9 mouse cellular contexts compared by ENCODE assay signal in the genomic region with DNA sequence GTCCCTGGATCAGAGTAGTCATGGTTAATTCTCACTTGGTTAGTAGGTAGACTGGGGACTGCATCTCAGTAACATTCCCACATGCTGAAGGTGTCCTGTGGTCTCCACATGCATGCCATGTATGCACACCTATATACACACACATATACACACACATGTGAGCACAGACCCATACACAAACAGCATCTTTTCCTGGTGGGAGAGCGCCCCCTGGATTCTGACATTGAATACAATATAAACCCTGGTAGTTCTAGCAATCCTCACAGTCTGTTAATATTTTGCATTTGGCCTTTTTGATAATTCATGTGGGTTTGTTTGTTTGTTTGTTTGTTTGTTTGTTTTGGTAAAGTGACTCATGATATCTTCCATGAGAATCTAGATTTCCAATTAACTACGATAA.
A peak's percentile ranks its signal among the peaks of the same experiment; 100 is the strongest.
DNase-seq lines count a peak whose midpoint lies in the region; ATAC-seq lines count a peak whose summit lies in the region.
"Had no signal": no experiment of that assay in that cellular context is flagged by ENCODE, and none has a peak within 500 bp of the region (broad histone marks: within the 10 kb centered on the region; RNA-seq: fewer than 3 reads in every experiment).

No protein-coding gene starts in this region.

- no peaks in the 10 kb centered on the region for H3K27me3 ChIP-seq in heart, embryonic 10.5 days (ENCODE audit: insufficient read depth, poor library complexity, severe bottlenecking)
- H3K27me3 ChIP-seq in kidney, embryonic 14.5 days (ENCODE audit: control insufficient read depth, insufficient read depth, low read length): no peaks in the 10 kb centered on the region
- H3K27me3 ChIP-seq in hindbrain, embryonic 14.5 days (ENCODE audit: control insufficient read depth, insufficient read depth, low read length): no peaks in the 10 kb centered on the region
- no peaks in the 10 kb centered on the region for H3K27me3 ChIP-seq in forebrain, embryonic 11.5 days (ENCODE audit: control insufficient read depth, insufficient read depth, low read length)
- H3K27me3 ChIP-seq: limb, embryonic 15.5 days had no signal

- no peak overlapping the region for H3K27ac ChIP-seq in heart, embryonic 10.5 days
- no peak overlapping the region for H3K27ac ChIP-seq in kidney, embryonic 14.5 days (ENCODE audit: low read depth, low read length)
- H3K27ac ChIP-seq in hindbrain, embryonic 14.5 days: no peak overlapping the region
- H3K27ac ChIP-seq in forebrain, embryonic 11.5 days (ENCODE audit: low read depth, low read length): no peak overlapping the region
- H3K27ac ChIP-seq: limb, embryonic 15.5 days had no signal

- intact Hi-C loops in heart, postnatal 14 days (cut with DNase I): loop anchor here (2.0 to 10.0 kb wide), 3 partner anchors 240 to 978 kb away; no protein-coding TSS in a partner anchor

- H3K4me3 ChIP-seq in heart, embryonic 10.5 days: no peak overlapping the region
- H3K4me3 ChIP-seq in kidney, embryonic 14.5 days (ENCODE audit: low read length): no peak overlapping the region
- no peak overlapping the region for H3K4me3 ChIP-seq in hindbrain, embryonic 14.5 days (replicated peaks; ENCODE audit: low read length)
- no peak overlapping the region for H3K4me3 ChIP-seq in forebrain, embryonic 11.5 days (ENCODE audit: low read depth, low read length)
- H3K4me3 ChIP-seq: limb, embryonic 15.5 days had no signal

- ATAC-seq in kidney, embryonic 14.5 days (ENCODE audit: low FRiP score, low TSS enrichment): peak; percentile 46; the same call in 1 of the 2 replicates
- no peak for ATAC-seq in hindbrain, embryonic 14.5 days (ENCODE audit: low FRiP score)
- ATAC-seq in forebrain, embryonic 11.5 days (replicated peaks; ENCODE audit: low FRiP score): no peak

- H3K4me2 ChIP-seq in kidney, embryonic 14.5 days (replicated peaks; ENCODE audit: low read depth, low read length): no peak overlapping the region
- no peak overlapping the region for H3K4me2 ChIP-seq in hindbrain, embryonic 14.5 days (replicated peaks)
- no peak overlapping the region for H3K4me2 ChIP-seq in forebrain, embryonic 11.5 days (ENCODE audit: low read depth, low read length, severe bottlenecking)
- H3K4me2 ChIP-seq: limb, embryonic 15.5 days had no signal

- no peaks in the 10 kb centered on the region for H3K4me1 ChIP-seq in heart, embryonic 10.5 days
- no peaks in the 10 kb centered on the region for H3K4me1 ChIP-seq in kidney, embryonic 14.5 days (ENCODE audit: control insufficient read depth, insufficient read depth, low read length)
- H3K4me1 ChIP-seq in hindbrain, embryonic 14.5 days (replicated peaks; ENCODE audit: control insufficient read depth, insufficient read depth, low read length): peaks cover 18% of the 10 kb centered on the region
- H3K4me1 ChIP-seq in forebrain, embryonic 11.5 days (replicated peaks; ENCODE audit: control insufficient read depth, insufficient read depth, low read length): peaks cover 22% of the 10 kb centered on the region
- H3K4me1 ChIP-seq: limb, embryonic 15.5 days had no signal

- peak; percentile 49 to 55 for DNase-seq in heart, postnatal 14 days
- no peak for DNase-seq in heart, embryonic 10.5 days (ENCODE audit: low spot score)
- peak; percentile 25 for DNase-seq in urinary bladder, postnatal 25 days (ENCODE audit: low spot score)
- no peak for DNase-seq in urinary bladder, postnatal 4 days (ENCODE audit: low spot score in 2 of 2)
- DNase-seq in spleen, postnatal 10 days (ENCODE audit: low spot score in 2 of 2): peak; percentile 16 to 75
- DNase-seq in hindbrain, embryonic 14.5 days (ENCODE audit: low spot score): no peak
- no peak for DNase-seq in forebrain, embryonic 11.5 days (ENCODE audit: low spot score)

- no peak overlapping the region for H3K9ac ChIP-seq in kidney, embryonic 14.5 days (ENCODE audit: low read depth, low read length)
- no peak overlapping the region for H3K9ac ChIP-seq in hindbrain, embryonic 14.5 days
- H3K9ac ChIP-seq in forebrain, embryonic 11.5 days (ENCODE audit: low read length): no peak overlapping the region
- H3K9ac ChIP-seq: limb, embryonic 15.5 days had no signal

- no peaks in the 10 kb centered on the region for H3K9me3 ChIP-seq in heart, embryonic 10.5 days
- no peaks in the 10 kb centered on the region for H3K9me3 ChIP-seq in kidney, embryonic 14.5 days (ENCODE audit: control insufficient read depth, low read length)
- no peaks in the 10 kb centered on the region for H3K9me3 ChIP-seq in hindbrain, embryonic 14.5 days (ENCODE audit: control insufficient read depth, low read length)
- H3K9me3 ChIP-seq in forebrain, embryonic 11.5 days (ENCODE audit: control insufficient read depth, low read length): no peaks in the 10 kb centered on the region
- H3K9me3 ChIP-seq: limb, embryonic 15.5 days had no signal

- H3K36me3 ChIP-seq in heart, embryonic 10.5 days: no peaks in the 10 kb centered on the region
- H3K36me3 ChIP-seq in kidney, embryonic 14.5 days (ENCODE audit: control insufficient read depth, insufficient read depth, low read length): no peaks in the 10 kb centered on the region
- no peaks in the 10 kb centered on the region for H3K36me3 ChIP-seq in hindbrain, embryonic 14.5 days (replicated peaks; ENCODE audit: control insufficient read depth, insufficient read depth)
- H3K36me3 ChIP-seq in forebrain, embryonic 11.5 days (ENCODE audit: control insufficient read depth, insufficient read depth, low read length): no peaks in the 10 kb centered on the region

- 60% methylated on average over 2 of the region's 2 CpGs for WGBS in heart, embryonic 10.5 days
- WGBS in kidney, embryonic 14.5 days: 83% methylated on average over 2 of the region's 2 CpGs
- WGBS in hindbrain, embryonic 14.5 days: 72% methylated on average over 2 of the region's 2 CpGs
- WGBS in forebrain, embryonic 11.5 days: 80% methylated on average over 2 of the region's 2 CpGs

Comparison
In these comparisons a context has a peak if more than half of its experiments do, and no peak if none do; other contexts are left out.
1. DNase-seq: peak in heart, postnatal 14 days (2 of 2), urinary bladder, postnatal 25 days (single experiment) and spleen, postnatal 10 days (2 of 2); none in heart, embryonic 10.5 days (single experiment), urinary bladder, postnatal 4 days (0 of 2), hindbrain, embryonic 14.5 days (single experiment) and forebrain, embryonic 11.5 days (single experiment).